Mouse (Mus musculus): ENCODE measurements around the gene Uap1l1. TPM values are rescaled to one million over a fixed set of nuclear protein-coding genes. Genes with fewer than 3 reads are reported as not detected.

The Uap1l1 gene
- total RNA-seq, 4 experiments from 2014 or later, result 20.9 to 31.0 (median 25.8) TPM

DNA sequence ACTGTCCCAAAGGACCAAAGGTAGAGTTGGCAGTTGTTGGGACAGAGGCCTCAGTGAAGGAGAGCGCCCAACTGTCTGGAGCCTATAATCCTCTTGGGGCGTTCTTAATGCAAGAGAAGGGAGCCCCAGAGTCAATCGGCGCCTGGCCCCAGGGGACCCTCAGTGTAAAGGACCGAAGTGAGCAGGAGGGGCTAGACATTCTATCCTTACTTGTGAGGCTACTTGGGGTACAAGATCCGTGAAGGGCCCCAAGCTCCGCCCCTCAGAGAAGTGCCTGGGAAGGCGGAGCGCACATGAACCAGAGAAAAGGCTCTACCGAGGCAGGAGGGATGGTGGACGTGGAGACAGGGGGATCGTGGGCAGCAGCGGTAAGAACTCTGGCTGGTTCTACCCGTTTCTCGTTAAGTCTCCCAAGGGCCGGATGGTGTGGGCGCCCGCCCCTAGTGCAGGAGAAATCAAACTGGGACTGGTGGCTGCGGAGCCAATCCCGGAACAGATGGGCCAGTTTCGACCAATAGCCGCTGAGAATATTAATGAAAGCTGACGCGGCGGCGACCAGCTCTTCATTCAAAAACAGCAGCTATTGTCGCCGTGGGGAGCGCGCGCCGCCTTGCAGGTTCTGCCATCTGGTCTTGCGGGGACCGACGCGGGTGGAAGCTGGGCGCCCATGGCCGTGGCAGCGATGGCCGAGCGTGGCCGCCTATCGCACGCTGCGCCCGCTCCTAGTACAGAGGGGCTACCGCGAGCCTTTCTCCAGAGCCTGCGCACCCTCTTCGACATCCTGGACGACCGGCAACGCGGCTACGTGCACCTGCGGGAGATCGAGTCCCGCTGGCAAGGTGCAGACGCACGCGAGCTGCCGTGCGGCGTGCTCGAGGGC is 6.5 kb upstream of the Uap1l1 start, which contains the start of gene Sapcd2:
Sapcd2 (plus strand) TSS at position 558 of the 880 bp plus-strand sequence.
- peak; percentile 73 to 86 for DNase-seq (ENCODE audit: low spot score in 2 of 2)

DNA sequence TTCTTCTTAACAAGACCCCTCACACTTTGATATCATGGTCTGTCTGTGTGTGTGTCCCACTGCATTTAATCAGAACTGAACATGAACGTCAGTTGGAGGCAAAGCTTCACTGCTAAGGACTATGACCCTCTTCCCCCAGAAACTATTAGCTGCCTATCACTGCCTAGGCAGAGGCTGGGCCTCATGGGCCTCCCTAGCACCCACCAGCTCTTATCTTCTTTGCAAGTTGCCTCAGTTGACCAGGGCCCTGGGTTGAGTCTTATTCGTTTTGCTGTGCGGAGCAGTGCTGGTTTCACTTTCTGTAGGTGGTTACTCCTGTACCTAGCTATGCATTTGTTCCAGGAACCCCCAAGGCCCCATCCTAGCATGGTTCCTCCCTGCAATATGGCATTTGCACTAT is 4.5 kb upstream of the Uap1l1 start:
- DNase-seq (ENCODE audit: low spot score in 2 of 2), result no peak

DNA sequence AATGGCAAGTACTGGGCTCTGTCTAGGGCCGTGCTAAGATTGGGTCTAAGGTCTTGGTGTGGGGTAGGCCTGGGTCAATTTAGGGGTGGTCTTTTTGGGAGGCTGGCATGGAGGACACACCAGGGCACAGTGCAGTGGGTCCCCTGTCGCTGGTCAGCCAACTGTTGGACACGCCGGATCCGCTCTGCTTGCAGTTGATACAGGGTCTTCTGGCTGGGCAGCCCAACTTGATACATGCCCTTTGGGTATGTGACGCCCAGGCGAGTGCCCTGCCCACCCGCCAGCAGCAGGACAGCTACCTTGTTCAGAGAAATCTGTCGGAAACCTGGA is 756 bp downstream of the Uap1l1 start:
- DNase-seq (ENCODE audit: low spot score in 2 of 2), result no peak

DNA sequence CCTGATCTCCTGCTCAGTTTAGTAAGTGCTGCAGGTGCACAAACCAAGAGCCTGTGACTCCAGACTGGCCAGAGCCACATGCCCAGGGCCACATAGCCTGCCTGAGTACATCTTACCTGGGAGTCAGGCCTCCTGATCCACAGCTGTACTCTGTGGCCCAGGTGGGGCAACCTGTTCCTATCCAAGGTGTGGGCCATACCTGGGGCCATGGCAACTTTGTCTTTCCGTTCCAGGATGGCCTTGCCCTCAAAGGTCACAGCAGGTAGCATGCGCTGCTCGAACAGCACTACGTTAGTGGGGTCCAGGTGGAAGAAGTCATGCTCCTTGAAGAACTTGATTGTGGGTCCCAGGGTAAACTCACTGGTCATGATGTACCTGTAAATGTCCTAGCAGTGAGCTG is 1.2 kb downstream of the Uap1l1 start:
- DNase-seq (ENCODE audit: low spot score in 2 of 2), result no peak

DNA sequence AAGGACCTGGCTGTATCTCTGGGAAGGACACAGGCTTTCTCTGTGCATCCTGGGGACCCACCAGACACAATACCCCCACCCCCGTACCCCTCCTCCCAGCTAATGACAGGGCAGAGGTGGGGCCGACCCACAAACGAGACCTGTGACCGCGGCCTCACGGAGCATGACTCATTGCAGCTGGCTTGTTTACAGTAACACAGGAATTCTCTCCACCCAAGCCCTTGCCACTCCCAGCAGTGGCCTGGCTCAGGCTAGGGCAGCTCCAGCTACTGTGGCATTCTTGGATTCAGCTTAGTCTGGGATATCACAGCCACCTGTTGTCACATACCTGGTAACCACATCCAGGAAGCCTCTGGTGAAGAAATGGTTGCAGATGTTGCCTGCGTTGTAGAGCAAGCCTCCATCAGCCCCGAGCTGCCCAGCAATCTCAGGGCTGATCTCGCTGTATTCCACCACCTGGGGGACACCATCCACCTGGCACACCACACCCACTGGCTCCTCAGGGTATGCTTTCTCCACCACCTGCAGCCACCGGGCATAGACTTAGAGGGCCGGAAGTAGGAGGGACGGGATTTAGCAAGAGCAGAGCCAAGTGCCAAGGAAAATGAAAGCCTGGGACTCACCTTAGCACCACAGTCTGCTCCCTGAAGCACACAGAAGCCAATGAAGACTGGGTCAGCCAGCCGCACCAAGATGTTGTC is 1.9 kb downstream of the Uap1l1 start:
- DNase-seq (ENCODE audit: low spot score in 2 of 2), result no peak

DNA sequence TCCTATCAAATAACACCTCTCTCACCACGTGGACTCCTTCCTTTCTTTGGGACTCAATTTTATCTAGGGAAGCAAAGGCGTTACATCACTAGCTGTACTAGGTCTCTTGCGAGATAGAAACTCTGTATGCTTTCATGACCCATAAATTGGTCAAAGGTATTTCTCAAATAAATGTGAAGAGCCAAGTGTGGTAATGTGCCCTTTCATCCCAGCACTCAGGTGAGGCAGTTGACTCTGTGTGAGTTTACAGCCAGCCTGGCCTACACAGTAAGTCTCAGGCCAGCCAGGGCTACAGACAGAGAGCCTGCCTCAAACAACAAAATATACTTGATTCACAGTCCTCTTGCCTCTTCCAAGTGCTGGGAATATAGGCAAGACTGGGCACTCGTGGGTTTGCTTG is 5.6 kb downstream of the Uap1l1 start:
- DNase-seq (ENCODE audit: low spot score in 2 of 2), result no peak

DNA sequence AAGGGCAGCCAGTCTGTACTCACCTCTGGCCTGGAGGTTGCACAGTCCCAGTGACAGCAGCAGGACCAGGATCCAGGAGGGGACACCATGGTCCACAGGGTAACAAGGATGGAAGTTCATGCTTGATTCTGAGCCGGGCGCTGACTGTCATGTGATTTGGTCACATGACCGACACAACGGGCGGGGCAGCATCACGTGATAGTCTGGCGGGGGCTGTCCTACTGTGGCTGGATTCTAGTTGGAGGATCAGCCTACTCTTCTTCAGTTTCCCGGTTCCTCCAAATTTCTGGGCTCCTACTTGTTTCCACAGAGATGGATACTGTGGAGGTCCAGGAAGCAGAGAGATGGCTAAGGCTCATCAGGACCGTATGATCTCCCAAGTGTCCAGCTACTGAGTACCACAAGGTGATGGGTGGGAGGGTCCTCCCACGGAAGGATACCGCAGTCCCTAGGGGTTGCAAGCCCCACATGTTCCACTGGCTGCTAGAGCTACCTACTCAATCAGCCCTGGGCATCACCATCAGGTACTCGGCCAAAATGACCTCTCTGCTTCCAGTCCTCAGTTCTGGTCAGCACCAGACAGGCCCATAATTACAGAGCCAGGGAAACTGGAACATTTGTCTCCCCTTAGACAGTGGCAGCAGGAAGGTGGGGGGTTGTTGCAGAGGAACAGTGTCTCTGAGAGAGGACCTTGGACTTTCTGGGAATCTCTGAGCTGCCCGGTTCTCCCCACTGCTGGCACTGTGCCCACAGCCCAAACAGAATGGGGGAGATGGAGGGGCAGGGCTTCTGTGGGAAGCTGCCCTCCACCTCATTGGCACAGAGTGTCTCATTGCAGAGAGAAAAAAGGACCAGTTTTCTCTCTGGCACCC is 9.0 kb downstream of the Uap1l1 start, which contains the start of gene Dpp7:
Dpp7 (minus strand) TSS at position 152 of the 872 bp plus-strand sequence.
- peak; percentile 66 to 82 for DNase-seq (ENCODE audit: low spot score in 2 of 2)

DNA sequence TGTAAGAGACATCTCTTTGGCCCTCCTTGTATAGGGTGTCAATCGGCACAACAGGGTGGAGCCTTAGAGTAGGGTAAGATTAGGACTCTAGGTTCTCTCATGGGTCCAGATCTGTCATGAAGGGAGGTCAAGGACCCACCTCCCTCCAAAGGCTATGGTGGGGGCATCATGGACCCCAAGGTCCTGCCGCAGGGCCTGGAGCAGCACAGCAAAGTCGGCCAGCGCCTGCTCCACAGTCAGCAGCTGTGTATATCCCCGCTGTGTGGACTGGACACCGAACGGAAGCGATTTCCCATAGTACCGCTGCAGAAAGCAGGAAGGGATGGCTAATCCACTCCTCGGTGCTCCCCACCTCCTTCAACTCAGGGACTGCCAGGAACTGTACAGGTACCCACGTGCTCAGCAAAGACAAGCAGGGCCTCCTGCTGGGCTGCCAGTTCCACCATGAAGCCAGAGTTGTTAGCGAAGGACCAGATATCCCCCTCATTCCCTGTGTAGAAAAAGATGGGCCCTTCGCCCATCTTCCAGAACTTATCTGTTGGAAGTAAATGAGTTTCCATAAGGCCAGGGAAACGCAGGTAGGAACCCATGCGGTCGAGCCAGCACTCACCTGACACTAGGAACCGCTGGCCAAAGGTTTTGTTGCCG is 9.9 kb downstream of the Uap1l1 start:
- no peak for DNase-seq (ENCODE audit: low spot score in 2 of 2)

DNA sequence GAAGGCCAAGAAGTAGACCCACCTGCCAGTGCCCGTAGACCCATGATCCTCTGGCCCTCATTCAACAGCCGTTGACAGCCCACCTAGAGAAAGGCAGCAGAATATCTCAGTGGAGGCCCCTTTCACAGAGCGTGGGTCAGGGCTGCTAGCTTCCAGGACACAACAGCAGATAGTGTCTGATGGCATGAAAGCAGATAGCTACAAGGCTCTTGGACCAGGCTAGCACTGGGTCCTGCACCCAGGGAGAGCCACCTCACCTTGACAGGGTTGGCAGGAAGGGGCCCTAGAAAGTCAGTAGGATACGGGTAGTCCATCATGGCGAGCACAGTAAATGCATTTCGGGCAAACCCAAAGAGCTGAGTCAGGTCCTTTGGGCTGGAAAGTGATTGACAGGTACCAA is 11.3 kb downstream of the Uap1l1 start:
- no peak for DNase-seq (ENCODE audit: low spot score in 2 of 2)

DNA sequence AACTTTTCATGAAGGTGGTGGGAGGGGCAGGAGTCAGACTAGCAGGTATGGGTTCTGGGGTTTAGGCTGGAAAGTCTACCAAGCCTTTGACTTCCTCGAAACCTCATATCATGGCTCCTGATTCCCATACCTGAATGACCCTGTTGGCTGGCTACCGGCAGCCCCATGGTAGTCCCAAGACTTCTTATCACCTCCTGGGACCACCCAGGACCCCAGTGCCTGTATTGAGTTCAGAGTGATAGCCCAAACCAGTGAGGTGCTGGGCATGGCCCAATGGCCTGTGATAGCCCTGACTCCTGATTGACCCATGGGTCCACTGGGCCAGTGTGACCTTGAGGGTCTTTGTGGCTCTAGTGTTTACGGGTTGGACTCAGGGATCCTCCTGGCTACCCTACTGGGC is 14.8 kb downstream of the Uap1l1 start:
- no peak for DNase-seq (ENCODE audit: low spot score in 2 of 2)

DNA sequence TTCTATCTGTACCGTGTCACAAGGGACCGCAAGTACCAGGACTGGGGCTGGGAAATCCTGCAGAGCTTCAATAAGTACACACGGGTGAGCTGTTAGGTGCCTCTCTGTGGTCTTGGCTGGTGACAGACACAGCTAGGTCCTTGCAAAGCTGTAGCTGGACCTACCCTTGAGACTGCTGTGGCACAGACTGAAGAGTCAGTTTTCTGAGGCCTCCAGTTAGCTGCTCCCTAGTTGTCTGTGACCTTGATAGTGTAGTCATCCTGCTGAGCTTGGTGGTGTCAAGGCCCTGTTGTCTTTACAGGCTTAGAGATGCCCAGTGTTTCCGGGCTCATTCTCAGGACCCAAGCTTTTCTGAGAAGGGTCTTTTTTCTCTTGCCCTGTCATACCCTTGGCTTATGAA is 16.0 kb downstream of the Uap1l1 start:
- DNase-seq (ENCODE audit: low spot score in 2 of 2), result no peak

DNA sequence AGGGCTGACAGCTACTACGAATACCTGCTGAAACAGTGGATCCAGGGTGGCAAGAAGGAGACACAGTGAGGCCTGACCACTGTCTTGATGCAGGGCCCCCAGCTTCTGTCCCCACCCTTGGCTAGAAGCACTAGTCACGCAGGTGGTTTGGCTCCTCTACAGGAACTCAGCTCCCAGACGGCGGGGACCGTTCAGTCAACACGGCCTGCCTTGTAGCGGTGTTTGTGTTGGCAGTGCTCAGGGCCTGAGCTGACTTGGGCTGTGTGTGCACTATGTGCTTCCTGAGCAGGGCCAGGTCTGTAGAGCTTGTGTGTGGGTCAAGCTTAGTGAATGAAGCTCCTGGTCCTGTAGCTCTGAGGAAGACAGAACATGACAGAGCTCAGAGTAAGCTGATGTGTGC is 17.3 kb downstream of the Uap1l1 start:
- DNase-seq (ENCODE audit: low spot score in 2 of 2), result no peak

DNA sequence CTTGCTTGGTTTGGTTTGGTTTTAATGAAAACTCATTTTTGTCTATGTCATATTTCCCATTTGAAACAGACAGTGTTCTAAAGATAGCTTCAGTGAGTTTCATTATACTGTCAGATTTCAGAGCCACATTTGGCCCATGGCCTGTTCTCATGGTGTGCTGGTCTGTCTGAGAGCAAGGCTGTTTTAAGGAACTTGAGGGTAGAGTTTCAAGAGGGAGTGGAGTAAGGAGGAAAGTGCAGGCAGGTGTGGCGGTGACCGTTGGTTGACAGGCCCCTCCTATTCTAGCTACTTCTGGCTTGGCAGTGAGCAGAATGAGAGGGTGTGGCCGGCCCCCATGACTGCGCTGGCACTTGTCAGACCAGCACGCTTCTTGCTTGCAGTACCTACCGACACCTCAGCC is 27.2 kb downstream of the Uap1l1 start:
- no peak for DNase-seq (ENCODE audit: low spot score in 2 of 2)

DNA sequence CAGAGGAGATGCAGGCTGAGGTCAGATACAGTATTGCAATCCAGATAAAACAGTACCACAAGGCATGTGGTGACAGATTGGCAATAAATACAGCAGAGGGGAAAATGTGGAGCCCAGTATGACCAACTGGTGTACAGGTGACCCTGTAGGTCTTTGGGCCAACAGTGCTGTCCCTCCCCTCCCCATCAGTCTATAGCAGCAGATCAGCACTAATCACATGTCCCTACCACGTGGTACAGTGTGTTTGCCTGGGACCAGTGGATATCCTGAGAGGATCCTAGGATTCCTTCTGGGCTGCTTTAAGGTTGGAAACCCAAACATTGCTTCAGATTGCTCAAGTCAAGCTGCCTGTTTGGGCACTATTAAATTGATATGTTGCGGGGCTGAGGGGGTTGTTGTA is 31.9 kb downstream of the Uap1l1 start:
- DNase-seq (ENCODE audit: low spot score in 2 of 2), result no peak

DNA sequence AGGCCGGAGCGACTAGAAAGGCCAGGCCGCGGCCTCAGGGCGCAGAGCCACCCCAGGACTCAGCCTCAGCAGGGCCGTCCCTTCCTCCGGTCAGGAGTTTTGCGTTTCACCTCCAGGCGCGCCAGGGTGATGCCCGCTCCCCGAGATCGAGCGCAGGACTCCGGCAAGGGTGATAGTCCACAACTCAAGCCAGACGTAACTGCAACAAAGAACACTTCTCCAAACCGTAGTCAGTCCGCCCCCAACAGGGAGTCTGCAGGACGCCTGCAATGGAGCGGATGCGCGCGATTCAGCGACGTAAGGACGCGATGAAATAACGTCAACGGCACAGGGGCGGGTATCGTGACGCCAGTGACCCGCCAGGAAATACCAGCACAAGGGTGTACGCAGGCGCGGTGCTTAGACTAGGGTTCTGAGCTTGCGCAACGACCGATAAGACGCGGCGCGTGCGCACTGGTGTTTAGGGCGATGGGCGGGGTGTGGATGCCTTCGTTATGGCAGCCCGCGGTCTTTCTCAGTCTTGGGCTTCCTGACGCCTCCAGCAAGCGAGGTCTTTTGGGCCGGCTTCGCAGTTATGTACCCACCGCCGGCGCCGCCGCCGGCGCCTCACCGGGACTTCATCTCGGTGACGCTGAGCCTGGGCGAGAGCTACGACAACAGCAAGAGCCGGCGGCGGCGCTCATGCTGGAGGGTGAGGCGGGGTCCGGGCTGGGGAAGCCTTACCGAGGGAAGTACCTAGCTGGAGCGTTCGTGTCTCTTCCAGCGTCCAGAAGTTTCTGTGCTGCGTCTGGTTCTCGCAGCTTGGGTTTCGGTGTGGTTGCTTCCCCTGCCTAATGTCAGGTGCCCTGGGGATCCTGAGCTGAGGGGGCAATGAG is 33.0 kb downstream of the Uap1l1 start, which contains the start of gene Man1b1:
Man1b1 (plus strand) TSS at position 53 of the 875 bp plus-strand sequence.
- DNase-seq (ENCODE audit: low spot score in 2 of 2), result peak; percentile 99

DNA sequence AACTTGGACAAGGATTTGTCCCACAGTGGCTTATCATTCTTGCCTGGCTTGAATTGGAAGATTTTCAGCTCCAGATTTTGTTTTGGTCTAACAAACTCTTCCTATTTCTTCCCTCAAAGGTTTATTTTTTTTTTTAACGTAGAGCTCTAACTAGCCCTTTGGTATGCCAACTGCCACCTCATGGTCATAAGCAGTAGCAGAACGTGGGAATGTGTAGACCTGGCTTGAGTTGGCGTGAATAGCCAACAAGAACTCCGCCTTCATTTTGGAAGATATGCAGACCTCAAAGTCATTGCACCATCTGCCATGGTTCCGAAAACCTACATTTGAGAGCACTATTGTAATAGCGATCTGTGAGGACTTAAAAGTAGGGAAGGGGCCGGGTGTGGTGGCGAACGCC is 34.0 kb downstream of the Uap1l1 start:
- no peak for DNase-seq (ENCODE audit: low spot score in 2 of 2)

DNA sequence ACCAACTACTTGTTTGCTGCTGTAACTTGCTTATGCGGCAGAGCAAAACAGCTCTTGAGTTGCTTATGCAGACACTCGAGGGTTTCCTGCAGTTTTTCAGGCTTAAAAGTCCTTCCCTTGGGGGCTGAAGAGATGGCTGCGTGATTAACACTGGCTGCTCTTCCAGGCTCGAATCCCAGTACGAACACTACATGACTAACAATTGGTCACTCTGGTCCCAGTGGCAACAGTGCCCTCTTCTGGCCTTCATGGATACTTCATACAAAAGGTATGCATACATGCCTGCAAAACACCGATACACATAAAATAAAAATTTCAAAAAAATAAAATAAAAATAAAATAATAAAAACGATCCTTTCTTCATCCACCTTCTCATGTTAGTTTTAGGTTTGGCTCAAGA is 37.0 kb downstream of the Uap1l1 start:
- DNase-seq (ENCODE audit: low spot score in 2 of 2), result no peak

DNA sequence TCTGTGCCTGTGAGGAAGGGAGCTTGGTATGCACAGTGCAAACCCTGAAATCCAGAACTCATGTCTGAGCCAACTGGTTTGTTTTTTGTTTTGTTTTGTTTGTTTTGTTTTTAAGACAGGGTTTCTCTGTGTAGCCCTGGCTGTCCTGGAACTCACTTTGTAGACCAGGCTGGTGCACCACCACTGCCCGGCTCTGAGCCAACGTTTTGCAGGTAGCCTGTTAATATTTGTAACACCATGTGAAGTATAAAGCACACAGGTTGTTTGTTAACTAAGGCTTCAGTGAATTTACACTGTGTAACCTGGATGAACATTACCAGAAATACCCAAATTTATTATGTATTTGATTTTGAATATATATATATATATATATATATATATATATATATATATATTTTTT is 39.4 kb downstream of the Uap1l1 start:
- DNase-seq (ENCODE audit: low spot score in 2 of 2), result no peak

DNA sequence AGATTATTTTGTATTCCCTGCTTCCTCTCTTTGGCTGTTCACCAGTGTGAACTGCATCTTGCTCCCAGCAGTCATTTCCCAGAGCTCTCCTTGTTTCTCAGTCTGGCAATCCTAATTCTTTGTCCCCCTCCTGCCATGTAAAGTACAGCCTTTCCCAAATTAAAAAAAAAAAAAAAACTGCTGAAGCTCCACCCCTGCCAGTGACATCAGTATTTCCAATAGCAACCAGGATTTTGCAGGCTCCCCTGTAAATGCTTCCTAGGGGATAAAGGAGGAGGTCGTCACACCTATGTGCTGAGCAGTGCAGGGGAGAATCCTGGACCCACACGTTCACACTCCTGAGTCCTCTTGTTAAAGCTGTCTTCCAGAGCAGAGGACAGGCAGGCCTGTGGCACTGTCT is 45.4 kb downstream of the Uap1l1 start:
- no peak for DNase-seq (ENCODE audit: low spot score in 2 of 2)

Data from left cerebral cortex, adult 8-10 months (tissue).